Mouse (Mus musculus) lung, adult 2 months (tissue): ENCODE results near the gene Fgf15.

ENCODE experiments used
- CTCF ChIP-seq: fragments of 200-500 bp; IDR thresholded peaks from 2 replicates; pipeline ENCODE4 v1.5.1; 2011; ENCODE audit warnings: mild to moderate bottlenecking, low read length, control low read depth; ENCODE audit not compliant: insufficient read depth
- POLR2A ChIP-seq: fragments of 200-500 bp; IDR thresholded peaks from 2 replicates; pipeline ENCODE4 v1.6.1; 2011; ENCODE audit warnings: low read depth, mild to moderate bottlenecking, control low read depth, low read length, borderline replicate concordance; ENCODE audit errors: extremely low read depth

DNA sequence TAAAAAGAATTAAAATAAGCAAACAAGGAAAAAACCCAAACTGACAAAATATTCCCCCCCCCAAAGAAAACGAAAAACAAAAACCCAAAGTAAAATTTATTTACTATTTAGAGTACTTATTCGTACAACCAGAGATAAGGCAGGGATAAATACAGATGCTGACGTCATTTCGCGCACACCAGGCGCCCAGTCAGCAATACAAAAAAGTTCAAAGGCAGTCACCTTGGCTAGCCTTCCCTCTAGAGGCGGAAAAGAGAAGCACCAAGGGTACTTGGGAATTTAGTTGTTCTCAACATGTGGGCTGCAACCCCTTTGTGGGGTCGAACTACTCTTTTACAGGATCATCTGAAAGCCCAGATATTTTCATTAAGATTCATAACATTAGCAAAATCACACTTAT is 11.5 kb downstream of the Fgf15 start:
- TF ChIP-seq CTCF, result no peak
- no peak for TF ChIP-seq POLR2A
